Mouse (Mus musculus): Measurements from ENCODE around the gene Hpcal1.

The Hpcal1 gene

GRCm38 (mm10) chr12:17690564-17691281, at the start of gene Hpcal1:
TSS of gene Hpcal1 (plus strand) at chr12:17690856.
- DNase-seq (ENCODE audit: low read depth, low spot score), result peak; percentile 34

GRCm38 (mm10) chr12:17641269-17641668, 49.4 kb upstream of the Hpcal1 start:
- DNase-seq (ENCODE audit: low read depth, low spot score), result no peak

GRCm38 (mm10) chr12:17644385-17645222, 46.1 kb upstream of the Hpcal1 start:
- no peak for DNase-seq (ENCODE audit: low read depth, low spot score)

GRCm38 (mm10) chr12:17646457-17646856, 44.2 kb upstream of the Hpcal1 start:
- no peak for DNase-seq (ENCODE audit: low read depth, low spot score)

- DNase-seq (ENCODE audit: low read depth, low spot score), result no peak
These were observed 39.2 kb upstream of the Hpcal1 start for GRCm38 (mm10) chr12:17651223-17652095.

GRCm38 (mm10) chr12:17652216-17653050, 38.2 kb upstream of the Hpcal1 start:
- DNase-seq (ENCODE audit: low read depth, low spot score), result no peak

GRCm38 (mm10) chr12:17653051-17653783, 37.4 kb upstream of the Hpcal1 start:
- no peak for DNase-seq (ENCODE audit: low read depth, low spot score)

- no peak for DNase-seq (ENCODE audit: low read depth, low spot score)
These were observed 33.0 kb upstream of the Hpcal1 start for GRCm38 (mm10) chr12:17657561-17658195.

- no peak for DNase-seq (ENCODE audit: low read depth, low spot score)
These were observed 32.1 kb upstream of the Hpcal1 start for GRCm38 (mm10) chr12:17658521-17658920.

GRCm38 (mm10) chr12:17661483-17661920, 29.2 kb upstream of the Hpcal1 start:
- DNase-seq (ENCODE audit: low read depth, low spot score), result no peak

GRCm38 (mm10) chr12:17663991-17664635, 26.5 kb upstream of the Hpcal1 start:
- no peak for DNase-seq (ENCODE audit: low read depth, low spot score)

- no peak for DNase-seq (ENCODE audit: low read depth, low spot score)
These were observed 24.7 kb upstream of the Hpcal1 start for GRCm38 (mm10) chr12:17665906-17666326.

GRCm38 (mm10) chr12:17666616-17667015, 24.0 kb upstream of the Hpcal1 start:
- DNase-seq (ENCODE audit: low read depth, low spot score), result no peak

GRCm38 (mm10) chr12:17673729-17674128, 16.9 kb upstream of the Hpcal1 start:
- DNase-seq (ENCODE audit: low read depth, low spot score), result no peak

GRCm38 (mm10) chr12:17674182-17674812, 16.4 kb upstream of the Hpcal1 start:
- DNase-seq (ENCODE audit: low read depth, low spot score), result no peak

- DNase-seq (ENCODE audit: low read depth, low spot score), result no peak
These were observed 12.9 kb upstream of the Hpcal1 start for GRCm38 (mm10) chr12:17677743-17678142.

GRCm38 (mm10) chr12:17679571-17679970, 11.1 kb upstream of the Hpcal1 start:
- DNase-seq (ENCODE audit: low read depth, low spot score), result no peak

- no peak for DNase-seq (ENCODE audit: low read depth, low spot score)
These were observed 8.5 kb upstream of the Hpcal1 start for GRCm38 (mm10) chr12:17682161-17682560.

- DNase-seq (ENCODE audit: low read depth, low spot score), result no peak
These were observed 6.3 kb upstream of the Hpcal1 start for GRCm38 (mm10) chr12:17684315-17684714.

Measured in telencephalon, adult 2 months (tissue).